Comparison of ENCODE assay signal across 8 mouse cellular contexts in genomic region chr2:157071556-157071955, GRCm38 (mm10). TPM values are rescaled to one million over a fixed set of nuclear protein-coding genes. Genes with fewer than 3 reads are reported as not detected.
DNase-seq lines count a peak whose midpoint lies in the region; ATAC-seq and TF ChIP-seq lines count a peak whose summit lies in the region.

No protein-coding gene starts in this region.

- ATAC-seq in intestine, postnatal 0 days = peak; percentile 27
- ATAC-seq in lung, embryonic 16.5 days (ENCODE audit: low read depth) = peak; percentile 72
- peak; percentile 85 for ATAC-seq in stomach, postnatal 0 days (ENCODE audit: low FRiP score, low TSS enrichment)

- TF ChIP-seq CTCF in heart, adult 2 months (IDR thresholded peaks at IDR 0.05) = no peak
- no peak for TF ChIP-seq CTCF in intestine, postnatal 0 days (IDR thresholded peaks at IDR 0.05; ENCODE audit: low read depth)
- TF ChIP-seq CTCF in stomach, postnatal 0 days (IDR thresholded peaks at IDR 0.05; ENCODE audit: low read depth) = no peak

- H3K36me3 ChIP-seq in heart, adult 2 months (ENCODE audit: control insufficient read depth, insufficient read depth, low read length) = peaks cover 3% of the 10 kb centered on the region; the same call in 1 of the 2 replicates
- 0 out of 2 replicates have a peak, but pooled peaks cover 8% of the 10 kb centered on the region for H3K36me3 ChIP-seq in intestine, postnatal 0 days (ENCODE audit: control insufficient read depth, insufficient read depth)
- H3K36me3 ChIP-seq in lung, embryonic 16.5 days (ENCODE audit: control insufficient read depth, insufficient read depth, low read length) = no peaks in the 10 kb centered on the region
- H3K36me3 ChIP-seq in stomach, postnatal 0 days (ENCODE audit: control insufficient read depth, insufficient read depth, low read length) = peaks cover 2% of the 10 kb centered on the region; the same call in 1 of the 2 replicates

- H3K4me3 ChIP-seq in brown adipose tissue, adult 24 weeks (ENCODE audit: insufficient read depth, low read depth, low read length) = no peak overlapping the region
- no peak overlapping the region for H3K4me3 ChIP-seq in heart, adult 2 months
- H3K4me3 ChIP-seq in intestine, postnatal 0 days (ENCODE audit: low read depth, low read length) = no peak overlapping the region
- peak overlapping the region; percentile 11; the same call in 1 of the 2 replicates for H3K4me3 ChIP-seq in lung, embryonic 16.5 days (ENCODE audit: low read length)
- H3K4me3 ChIP-seq in stomach, postnatal 0 days (ENCODE audit: low read depth, low read length) = no peak overlapping the region

- H3K9ac ChIP-seq in heart, adult 2 months (ENCODE audit: low read depth, low read length) = no peak overlapping the region
- no peak overlapping the region for H3K9ac ChIP-seq in intestine, postnatal 0 days (ENCODE audit: low read depth, low read length)
- H3K9ac ChIP-seq in lung, embryonic 16.5 days (ENCODE audit: low read length) = peak overlapping the region; percentile 40
- 0 out of 2 replicates have a peak overlapping the region, but pooled peaks have one; percentile 8 for H3K9ac ChIP-seq in stomach, postnatal 0 days (ENCODE audit: low read length)

- H3K9me3 ChIP-seq in intestine, postnatal 0 days (ENCODE audit: control insufficient read depth) = no peaks in the 10 kb centered on the region
- no peaks in the 10 kb centered on the region for H3K9me3 ChIP-seq in lung, embryonic 16.5 days (ENCODE audit: control insufficient read depth, low read length)
- no peaks in the 10 kb centered on the region for H3K9me3 ChIP-seq in stomach, postnatal 0 days (ENCODE audit: control insufficient read depth, low read length)

- H3K27ac ChIP-seq in brown adipose tissue, adult 24 weeks (replicated peaks; ENCODE audit: low read depth, low read length) = peak overlapping the region; percentile 74
- peak overlapping the region; percentile 55 for H3K27ac ChIP-seq in heart, adult 2 months
- 0 out of 2 replicates have a peak overlapping the region, but pooled peaks have one; percentile 73 for H3K27ac ChIP-seq in intestine, postnatal 0 days (ENCODE audit: low read depth, low read length)
- peak overlapping the region; percentile 95 for H3K27ac ChIP-seq in lung, embryonic 16.5 days (ENCODE audit: low read length)
- H3K27ac ChIP-seq in stomach, postnatal 0 days (replicated peaks) = peak overlapping the region; percentile 86

- WGBS in heart, adult 2 months = 5% methylated on average over 2 of the region's 2 CpGs
- WGBS in intestine, postnatal 0 days = 2% methylated on average over 2 of the region's 2 CpGs
- 0% methylated on average over 2 of the region's 2 CpGs for WGBS in lung, embryonic 16.5 days
- WGBS in stomach, postnatal 0 days = 7% methylated on average over 2 of the region's 2 CpGs

- H3K4me1 ChIP-seq in brown adipose tissue, adult 24 weeks (ENCODE audit: control insufficient read depth, insufficient read depth, insufficient read length, low read length) = peaks cover 77% of the 10 kb centered on the region
- peaks cover 71% of the 10 kb centered on the region for H3K4me1 ChIP-seq in heart, adult 2 months (ENCODE audit: control insufficient read depth, insufficient read depth, low read length)
- peaks cover 11% of the 10 kb centered on the region for H3K4me1 ChIP-seq in intestine, postnatal 0 days (replicated peaks; ENCODE audit: control insufficient read depth, insufficient read depth, low read length)
- H3K4me1 ChIP-seq in lung, embryonic 16.5 days (replicated peaks; ENCODE audit: control insufficient read depth, insufficient read depth, low read length) = peaks cover 90% of the 10 kb centered on the region
- peaks cover 43% of the 10 kb centered on the region for H3K4me1 ChIP-seq in stomach, postnatal 0 days (replicated peaks; ENCODE audit: control insufficient read depth, insufficient read depth)

- peak; percentile 38 to 44 for DNase-seq in spleen, postnatal 36 days (ENCODE audit: low spot score in 2 of 2)
- DNase-seq in spleen, adult 18-20 months = no peak
- peak; percentile 79 to 85 for DNase-seq in heart, adult 2 months
- DNase-seq in stomach, postnatal 0 days (ENCODE audit: low spot score) = peak; percentile 87
- no peak for DNase-seq in layer of hippocampus, adult 8-10 months (ENCODE audit: low spot score in 2 of 2)

- no peak for TF ChIP-seq POLR2A in heart, adult 2 months (IDR thresholded peaks at IDR 0.05; ENCODE audit: insufficient read depth, low read depth, low read length)

- intact Hi-C loops in heart, adult 2 months (cut with DNase I) = no loop called here

- no peak for TF ChIP-seq EP300 in heart, adult 2 months (IDR thresholded peaks at IDR 0.05; ENCODE audit: insufficient read depth, low read depth, low read length)
- TF ChIP-seq EP300 in stomach, postnatal 0 days (optimal IDR thresholded peaks at IDR 0.05) = no peak

- H3K79me2 ChIP-seq in heart, adult 2 months (replicated peaks; ENCODE audit: control insufficient read depth, insufficient read depth, low read length) = peaks cover 2% of the 10 kb centered on the region; the same call in 1 of the 2 replicates

- H3K27me3 ChIP-seq in heart, adult 2 months (ENCODE audit: control insufficient read depth, insufficient read depth, low read length) = no peaks in the 10 kb centered on the region
- no peaks in the 10 kb centered on the region; the same call in 1 of the 2 replicates for H3K27me3 ChIP-seq in intestine, postnatal 0 days (replicated peaks; ENCODE audit: control insufficient read depth, insufficient read depth, low read length)
- H3K27me3 ChIP-seq in lung, embryonic 16.5 days (ENCODE audit: control insufficient read depth, insufficient read depth, low read depth, low read length) = no peaks in the 10 kb centered on the region
- H3K27me3 ChIP-seq in stomach, postnatal 0 days (ENCODE audit: control insufficient read depth, insufficient read depth, low read length) = no peaks in the 10 kb centered on the region

- peak overlapping the region; percentile 10; the same call in 1 of the 2 replicates for H3K4me2 ChIP-seq in intestine, postnatal 0 days (replicated peaks; ENCODE audit: low read depth)
- H3K4me2 ChIP-seq in lung, embryonic 16.5 days (ENCODE audit: low read depth, low read length) = peak overlapping the region; percentile 33
- peak overlapping the region; percentile 32; the same call in 1 of the 2 replicates for H3K4me2 ChIP-seq in stomach, postnatal 0 days (replicated peaks; ENCODE audit: low read depth)

RNA-seq across cellular contexts. Expression of gene Soga1, which starts 7.5 kb away (rescaled TPM):
- polyA plus RNA-seq in brown adipose tissue, adult 24 weeks (2012; ENCODE audit: insufficient read depth, insufficient read length, missing spikeins) = 6.0 and 6.9 TPM in 2 replicates
- 10 to 100 TPM; 10.0 to 11.7 TPM for total RNA-seq in heart, adult 2 months (2021)
- polyA plus RNA-seq in heart, adult 2 months (2012; rRNA removed) = 4.8 and 6.6 TPM in 2 replicates
- 0.90 TPM in 2 replicates for polyA plus RNA-seq in intestine, postnatal 0 days (2015; fragmentation: Nextera tagmentation; extraction: Ambion mirVana)
- polyA plus RNA-seq in lung, embryonic 16.5 days (2015; fragmentation: Nextera tagmentation; extraction: Ambion mirVana) = 4.0 and 4.1 TPM in 2 replicates
- 0.65 and 0.86 TPM in 2 replicates for polyA plus RNA-seq in stomach, postnatal 0 days (2015; fragmentation: Nextera tagmentation; extraction: Ambion mirVana)
- total RNA-seq in layer of hippocampus, adult 8-10 months (2022) = 10 to 100 TPM; 30.9 to 38.3 (median 34.4) TPM

RNA-seq across cellular contexts. Expression of gene Tldc2, which starts 15.3 kb away (rescaled TPM):
- not detected in 2 replicates for polyA plus RNA-seq in brown adipose tissue, adult 24 weeks (2012; ENCODE audit: insufficient read depth, insufficient read length, missing spikeins)
- not detected for total RNA-seq in heart, adult 2 months (2021)
- polyA plus RNA-seq in heart, adult 2 months (2012; rRNA removed) = not detected in 2 replicates
- not detected in 2 replicates for polyA plus RNA-seq in intestine, postnatal 0 days (2015; fragmentation: Nextera tagmentation; extraction: Ambion mirVana)
- not detected in 2 replicates for polyA plus RNA-seq in lung, embryonic 16.5 days (2015; fragmentation: Nextera tagmentation; extraction: Ambion mirVana)
- not detected in 2 replicates for polyA plus RNA-seq in stomach, postnatal 0 days (2015; fragmentation: Nextera tagmentation; extraction: Ambion mirVana)
- total RNA-seq in layer of hippocampus, adult 8-10 months (2022) = not detected

Comparison
In these comparisons a context has a peak if more than half of its experiments do, and no peak if none do; other contexts are left out.
1. DNase-seq: peak in spleen, postnatal 36 days (2 of 2), heart, adult 2 months (2 of 2) and stomach, postnatal 0 days (single experiment); none in spleen, adult 18-20 months (0 of 2) and layer of hippocampus, adult 8-10 months (0 of 2).
2. H3K9ac ChIP-seq: peak in lung, embryonic 16.5 days (single experiment) and stomach, postnatal 0 days (single experiment); none in heart, adult 2 months (single experiment) and intestine, postnatal 0 days (single experiment).
3. ATAC-seq: peak in every context shown above with its lines; median percentile 85 in stomach, postnatal 0 days; 72 in lung, embryonic 16.5 days; 27 in intestine, postnatal 0 days.
4. Peak in every context shown above with its lines, with median percentiles within 50 percentile points of each other: H3K27ac ChIP-seq and H3K4me2 ChIP-seq.